Mouse (Mus musculus) retina, adult 2 months (tissue): ENCODE results near the gene Ggps1.

Source experiments
- DNase-seq: peaks from one replicate; pipeline ENCODE4 v3.0.0-alpha.2; 2012; ENCODE audit warnings: low read depth, low spot score

The Ggps1 gene

GRCm38 (mm10) chr13:14063013-14063941, at the start of gene Ggps1, which contains the start of gene Arid4b:
Ggps1 (minus strand) TSS chr13:14063488.
Arid4b (plus strand) TSS chr13:14063232.
- peak; percentile 98 for DNase-seq

- no peak for DNase-seq
Observed at GRCm38 (mm10) chr13:14111146-14111545, 47.9 kb upstream of the Ggps1 start.

GRCm38 (mm10) chr13:14110154-14110873, 47.0 kb upstream of the Ggps1 start:
- no peak for DNase-seq

GRCm38 (mm10) chr13:14103026-14103425, 39.7 kb upstream of the Ggps1 start:
- no peak for DNase-seq

GRCm38 (mm10) chr13:14088669-14089068, 25.4 kb upstream of the Ggps1 start:
- DNase-seq, result no peak

- no peak for DNase-seq
Observed at GRCm38 (mm10) chr13:14075326-14075725, 12.0 kb upstream of the Ggps1 start.

GRCm38 (mm10) chr13:14074371-14074770, 11.1 kb upstream of the Ggps1 start:
- no peak for DNase-seq

- DNase-seq, result no peak
Observed at GRCm38 (mm10) chr13:14069291-14069690, 6.0 kb upstream of the Ggps1 start.

GRCm38 (mm10) chr13:14068035-14068434, 4.7 kb upstream of the Ggps1 start:
- no peak for DNase-seq

- no peak for DNase-seq
Observed at GRCm38 (mm10) chr13:14065701-14066100, 2.4 kb upstream of the Ggps1 start.

- no peak for DNase-seq
Observed at GRCm38 (mm10) chr13:14065028-14065380, 1.7 kb upstream of the Ggps1 start.

- DNase-seq, result no peak
Observed at GRCm38 (mm10) chr13:14064341-14065027, 1.2 kb upstream of the Ggps1 start.

- no peak for DNase-seq
Observed at GRCm38 (mm10) chr13:14063942-14064271, 619 bp upstream of the Ggps1 start.

- DNase-seq, result no peak
Observed at GRCm38 (mm10) chr13:14062209-14063012, 877 bp downstream of the Ggps1 start.

GRCm38 (mm10) chr13:14059582-14059981, 3.7 kb downstream of the Ggps1 start:
- DNase-seq, result no peak

GRCm38 (mm10) chr13:14056801-14057200, 6.5 kb downstream of the Ggps1 start:
- no peak for DNase-seq

- DNase-seq, result no peak
Observed at GRCm38 (mm10) chr13:14049878-14050277, 13.4 kb downstream of the Ggps1 start.

GRCm38 (mm10) chr13:14044521-14044920, 18.8 kb downstream of the Ggps1 start:
- no peak for DNase-seq

GRCm38 (mm10) chr13:14043851-14044250, 19.4 kb downstream of the Ggps1 start:
- no peak for DNase-seq

GRCm38 (mm10) chr13:14040186-14040585, 23.1 kb downstream of the Ggps1 start:
- no peak for DNase-seq

GRCm38 (mm10) chr13:14039292-14039965, 23.9 kb downstream of the Ggps1 start, which contains the start of gene Tbce:
Tbce (minus strand) TSS chr13:14039638.
- DNase-seq, result peak; percentile 82
